Comparison of ENCODE assay signal across 19 mouse cellular contexts in the genomic region with DNA sequence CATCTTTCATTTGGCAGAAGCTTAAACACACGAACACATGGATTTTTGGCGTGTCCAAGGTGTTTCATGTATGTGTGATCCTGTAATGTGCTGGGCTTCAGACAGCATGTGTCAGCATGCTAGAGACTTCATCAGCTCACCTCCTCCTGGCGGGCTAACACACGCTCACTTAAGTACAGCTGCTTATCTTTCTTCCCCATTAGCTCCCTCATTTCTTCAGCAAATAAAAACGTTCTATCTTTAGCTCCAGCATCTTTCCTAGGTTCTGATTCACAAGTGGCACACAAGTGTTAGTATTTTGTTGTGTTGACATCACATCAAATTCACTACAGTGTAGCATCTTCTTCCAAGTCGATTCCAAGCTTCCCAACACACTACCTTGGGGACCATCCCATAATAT. TPM values are rescaled to one million over a fixed set of nuclear protein-coding genes. Genes with fewer than 3 reads are reported as not detected.
DNase-seq lines count a peak whose midpoint lies in the region; TF ChIP-seq lines count a peak whose summit lies in the region.
"Had no signal": no experiment of that assay in that cellular context is flagged by ENCODE, and none has a peak within 500 bp of the region (broad histone marks: within the 10 kb centered on the region; RNA-seq: fewer than 3 reads in every experiment).

No protein-coding gene starts in this region.

- no peak for TF ChIP-seq POLR2A in MEL (IDR thresholded peaks at IDR 0.05; ENCODE audit: control insufficient read depth in 1 of 2, insufficient read depth in 1 of 2, low read depth in 1 of 2, low read length in 2 of 2, poor library complexity in 1 of 2)

- TF ChIP-seq CTCF in MEL (IDR thresholded peaks at IDR 0.05 in 2 of 3, conservative IDR thresholded peaks at IDR 0.05 in 1 of 3; ENCODE audit: control insufficient read depth in 1 of 3, insufficient read depth in 1 of 3, low read depth in 2 of 3, low read length in 3 of 3, poor library complexity in 1 of 3, severe bottlenecking in 1 of 3) = no peak

- H3K79me2 ChIP-seq in MEL (ENCODE audit: control insufficient read depth, insufficient read depth, low read length, poor library complexity) = peaks cover 4% of the 10 kb centered on the region; the same call in 1 of the 2 replicates

- no peak overlapping the region for H3K4me3 ChIP-seq in MEL (ENCODE audit: control insufficient read depth in 1 of 2, insufficient read depth in 1 of 2, low read depth in 2 of 2, low read length in 2 of 2)
- H3K4me3 ChIP-seq: embryonic facial prominence, embryonic 10.5 days; embryonic facial prominence, embryonic 12.5 days; forebrain, embryonic 13.5 days; forebrain, embryonic 15.5 days had no signal

- no peaks in the 10 kb centered on the region for H3K27me3 ChIP-seq in MEL (ENCODE audit: control insufficient read depth in 1 of 2, insufficient read depth in 2 of 2, low read length in 2 of 2)
- H3K27me3 ChIP-seq: embryonic facial prominence, embryonic 12.5 days; forebrain, embryonic 13.5 days; forebrain, embryonic 15.5 days had no signal

- H3K27ac ChIP-seq in MEL (ENCODE audit: control insufficient read depth, low read depth, low read length) = no peak overlapping the region
- H3K27ac ChIP-seq: embryonic facial prominence, embryonic 10.5 days; embryonic facial prominence, embryonic 12.5 days; forebrain, embryonic 13.5 days; forebrain, embryonic 15.5 days had no signal

- H3K9me3 ChIP-seq in MEL (replicated peaks; ENCODE audit: insufficient read depth, low read length) = no peaks in the 10 kb centered on the region
- H3K9me3 ChIP-seq: embryonic facial prominence, embryonic 10.5 days; embryonic facial prominence, embryonic 12.5 days; forebrain, embryonic 13.5 days; forebrain, embryonic 15.5 days had no signal

- H3K36me3 ChIP-seq in MEL (ENCODE audit: control insufficient read depth in 1 of 2, insufficient read depth in 2 of 2, low read length in 2 of 2) = peaks cover 0 to 19% of the 10 kb centered on the region in 2 experiments; a peak in 2 of 4 replicates
- H3K36me3 ChIP-seq: embryonic facial prominence, embryonic 12.5 days; forebrain, embryonic 15.5 days had no signal

- H3K9ac ChIP-seq in MEL (ENCODE audit: control insufficient read depth, low read depth, low read length, poor library complexity, severe bottlenecking) = no peak overlapping the region
- H3K9ac ChIP-seq: embryonic facial prominence, embryonic 12.5 days; forebrain, embryonic 13.5 days; forebrain, embryonic 15.5 days; forebrain, postnatal 0 days had no signal

- peak; percentile 23 for DNase-seq in cerebellum, adult 9-11 months
- no peak for DNase-seq in cerebellum, postnatal 36 days
- DNase-seq in MEL (ENCODE audit: low read depth, low spot score) (peak; percentile 66), MEL-GATA-1-ER (ENCODE audit: extremely low read depth, low read depth) (peak; percentile 24)
- no peak for DNase-seq in adrenal gland, adult 18-20 months (ENCODE audit: low spot score in 2 of 2)
- DNase-seq: adrenal gland, adult 8-10 months; adrenal gland, postnatal 14 days; adrenal gland, postnatal 36 days; cerebellum, adult 11 months; cerebellum, adult 18-20 months; cerebellum, adult 8-10 months; cerebellum, postnatal 14 days; forebrain, postnatal 0 days had no signal

- H3K4me1 ChIP-seq in MEL (ENCODE audit: control insufficient read depth in 1 of 2, insufficient read depth in 2 of 2, low read length in 2 of 2) = peaks cover 0 to 26% of the 10 kb centered on the region in 2 experiments; a peak in 2 of 4 replicates

- no peak for TF ChIP-seq RAD21 in MEL (IDR thresholded peaks at IDR 0.05; ENCODE audit: low read depth, low read length)

- TF ChIP-seq EP300 in MEL (IDR thresholded peaks at IDR 0.05; ENCODE audit: low read depth in 1 of 2, low read length in 2 of 2) = peak in 1 of 2 experiments; percentile 27; a peak in 1 of 4 replicates

TF ChIP-seq in MEL, 35 proteins besides CTCF, POLR2A, EP300 and RAD21:
- TF ChIP-seq POLR2AphosphoS5 (IDR thresholded peaks at IDR 0.05; ENCODE audit: borderline replicate concordance, low read depth, low read length) = no peak
- no peak for TF ChIP-seq HCFC1 (IDR thresholded peaks at IDR 0.05; ENCODE audit: low read depth, low read length)
- no peak for TF ChIP-seq CHD1 (IDR thresholded peaks at IDR 0.05; ENCODE audit: low read depth, low read length)
- no peak for TF ChIP-seq CHD2 (IDR thresholded peaks at IDR 0.05; ENCODE audit: low read length)
- TF ChIP-seq MYC (IDR thresholded peaks at IDR 0.05; ENCODE audit: low read depth, low read length) = no peak
- TF ChIP-seq MYB (IDR thresholded peaks at IDR 0.05; ENCODE audit: low read depth, low read length) = no peak
- TF ChIP-seq POLR2AphosphoS2 (IDR thresholded peaks at IDR 0.05; ENCODE audit: low read length) = no peak
- no peak for TF ChIP-seq USF1 (IDR thresholded peaks at IDR 0.05; ENCODE audit: low read depth, low read length)
- TF ChIP-seq RCOR1 (IDR thresholded peaks at IDR 0.05; ENCODE audit: low read depth, low read length) = peak; percentile 24; the same call in 1 of the 2 replicates
- TF ChIP-seq BHLHE40 (IDR thresholded peaks at IDR 0.05; ENCODE audit: borderline replicate concordance, low read depth, low read length) = no peak
- no peak for TF ChIP-seq JUND (IDR thresholded peaks at IDR 0.05; ENCODE audit: low read depth, low read length)
- no peak for TF ChIP-seq GABPA (IDR thresholded peaks at IDR 0.05; ENCODE audit: low read depth, low read length)
- no peak for TF ChIP-seq MAFK (IDR thresholded peaks at IDR 0.05; ENCODE audit: borderline replicate concordance, low read depth, low read length)
- no peak for TF ChIP-seq MEF2A (IDR thresholded peaks at IDR 0.05; ENCODE audit: extremely low read depth, insufficient replicate concordance, low read depth, low read length, poor library complexity, severe bottlenecking)
- TF ChIP-seq NELFE (IDR thresholded peaks at IDR 0.05; ENCODE audit: low read depth, low read length) = no peak
- no peak for TF ChIP-seq MXI1 (IDR thresholded peaks at IDR 0.05; ENCODE audit: low read depth, low read length)
- no peak for TF ChIP-seq SIN3A (IDR thresholded peaks at IDR 0.05; ENCODE audit: low read length)
- no peak for TF ChIP-seq NRF1 (IDR thresholded peaks at IDR 0.05; ENCODE audit: insufficient read depth, low read depth, low read length, poor library complexity, severe bottlenecking)
- no peak for TF ChIP-seq UBTF (IDR thresholded peaks at IDR 0.05; ENCODE audit: borderline replicate concordance, insufficient read depth, low read depth, low read length)
- 0 out of 2 replicates have a peak, but pooled peaks have one; percentile 30 for TF ChIP-seq ETS1 (IDR thresholded peaks at IDR 0.05; ENCODE audit: low read depth, low read length)
- no peak for TF ChIP-seq ZNF384 (IDR thresholded peaks at IDR 0.05; ENCODE audit: low read depth, low read length)
- TF ChIP-seq MAZ (IDR thresholded peaks at IDR 0.05; ENCODE audit: low read depth, low read length) = no peak
- no peak for TF ChIP-seq ZMIZ1 (IDR thresholded peaks at IDR 0.05; ENCODE audit: low read depth, low read length)
- TF ChIP-seq GATA1 (IDR thresholded peaks at IDR 0.05; ENCODE audit: low read depth, low read length) = peak; percentile 55; the same call in 1 of the 2 replicates
- TF ChIP-seq TCF12 (IDR thresholded peaks at IDR 0.05; ENCODE audit: low read depth, low read length) = peak; percentile 56; the same call in 1 of the 2 replicates
- TF ChIP-seq TAL1 (IDR thresholded peaks at IDR 0.05; ENCODE audit: low read length) = peak; percentile 62
- TF ChIP-seq ELF1 (IDR thresholded peaks at IDR 0.05; ENCODE audit: low read depth, low read length) = no peak

RNA-seq across cellular contexts. Expression of a gene that starts 1.5 kb away (rescaled TPM):
- 12.2 and 16.4 TPM in 2 replicates for total RNA-seq in MEL (2012; rRNA removed)
- 10 to 100 TPM in 1 of 2 experiments, not detected in 1; 15.0 TPM for polyA plus RNA-seq in MEL (2012; ENCODE audit: insufficient read depth in 1 of 2, insufficient read length in 2 of 2, low read depth in 1 of 2, low replicate concordance in 2 of 2, missing spikeins in 1 of 2)
- total RNA-seq in adrenal gland, adult 18-20 months (2021) = 1 to 10 TPM; 5.6 to 6.1 TPM

RNA-seq across cellular contexts. Expression of a gene that starts 57.9 kb away (rescaled TPM):
- total RNA-seq in MEL (2012; rRNA removed) = not detected in 2 replicates
- polyA plus RNA-seq in MEL (2012; ENCODE audit: insufficient read depth in 1 of 2, insufficient read length in 2 of 2, low read depth in 1 of 2, low replicate concordance in 2 of 2, missing spikeins in 1 of 2) = not detected
- total RNA-seq in adrenal gland, adult 18-20 months (2021) = under 1 TPM; 0.50 to 0.99 TPM
- polyA plus RNA-seq: C2C12; cortical plate, adult 2 months; forebrain, embryonic 13.5 days had no signal

Comparison
In these comparisons a context has a peak if more than half of its experiments do, and no peak if none do; other contexts are left out.
1. DNase-seq: peak in cerebellum, adult 9-11 months (single experiment), MEL (single experiment) and MEL-GATA-1-ER (single experiment); none in cerebellum, postnatal 36 days (0 of 2) and adrenal gland, adult 18-20 months (0 of 2).